Mouse (Mus musculus): ENCODE measurements around the gene Sumf1. TPM values are rescaled to one million over a fixed set of nuclear protein-coding genes. Genes with fewer than 3 reads are reported as not detected.
A peak's percentile ranks its signal among the peaks of the same experiment; 100 is the strongest.

The Sumf1 gene
- total and polyA plus RNA-seq, 3 experiments: 11.0 to 13.5 (median 12.1) TPM

DNA sequence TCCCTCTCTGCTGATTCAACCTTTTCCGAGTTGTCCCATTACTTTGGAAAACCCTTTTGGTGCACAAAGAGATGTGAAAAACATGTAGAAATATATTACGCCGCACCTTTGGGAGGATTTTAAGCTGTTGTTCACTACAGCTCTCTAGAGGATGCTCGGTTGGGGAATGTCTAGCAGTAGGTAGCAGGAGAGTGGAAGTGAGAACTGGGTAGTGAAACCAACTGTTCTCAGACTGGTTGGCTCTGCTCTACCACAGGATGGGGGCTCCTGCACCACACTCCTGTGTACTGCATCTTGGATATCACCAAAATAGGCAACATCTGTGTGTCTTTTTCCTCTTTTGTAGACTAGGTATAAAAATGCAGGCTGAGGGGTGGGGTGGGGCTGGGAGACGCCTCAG is 37.5 kb upstream of the Sumf1 start:
- 90% methylated on average over 5 of the region's 5 CpGs for WGBS
- Histone ChIP-seq H3K27me3 (ENCODE audit: control insufficient read depth, insufficient read depth, low read length) (no peaks in the 10 kb centered on the region), H3K4me1 (ENCODE audit: control insufficient read depth, insufficient read depth, low read length) (peaks cover 14% of the 10 kb centered on the region), H3K36me3 (ENCODE audit: control insufficient read depth, insufficient read depth, low read length) (peaks cover 45% of the 10 kb centered on the region), H3K9ac (ENCODE audit: low read depth, low read length) (no peak overlapping the region), H3K27ac (no peak overlapping the region; the same call in 1 of the 2 replicates), H3K4me3 (no peak overlapping the region), H3K79me2 (replicated peaks; ENCODE audit: control insufficient read depth, insufficient read depth, low read length) (peaks cover 4% of the 10 kb centered on the region)
- no peak for DNase-seq
- TF ChIP-seq EP300 (IDR thresholded peaks at IDR 0.05; ENCODE audit: insufficient read depth, low read depth, low read length) (no peak), CTCF (IDR thresholded peaks at IDR 0.05) (no peak)
- intact Hi-C loops (cut with DNase I): no loop called here

GRCm38 (mm10) chr6:108222435-108222834 is 37.1 kb upstream of the Sumf1 start:
- H3K9ac ChIP-seq (ENCODE audit: low read depth, low read length): no peak overlapping the region
- WGBS: 43% methylated on average over 5 of the region's 5 CpGs
- peaks cover 14% of the 10 kb centered on the region for H3K4me1 ChIP-seq (ENCODE audit: control insufficient read depth, insufficient read depth, low read length)
- H3K79me2 ChIP-seq (replicated peaks; ENCODE audit: control insufficient read depth, insufficient read depth, low read length): peaks cover 6% of the 10 kb centered on the region
- H3K27ac ChIP-seq: peak overlapping the region; percentile 5; the same call in 1 of the 2 replicates
- DNase-seq: no peak
- intact Hi-C loops (cut with DNase I): no loop called here
- H3K4me3 ChIP-seq: no peak overlapping the region
- TF ChIP-seq EP300 (IDR thresholded peaks at IDR 0.05; ENCODE audit: insufficient read depth, low read depth, low read length): no peak
- TF ChIP-seq CTCF (IDR thresholded peaks at IDR 0.05): no peak
- TF ChIP-seq POLR2A (IDR thresholded peaks at IDR 0.05; ENCODE audit: insufficient read depth, low read depth, low read length): no peak
- no peaks in the 10 kb centered on the region for H3K27me3 ChIP-seq (ENCODE audit: control insufficient read depth, insufficient read depth, low read length)
- H3K36me3 ChIP-seq (ENCODE audit: control insufficient read depth, insufficient read depth, low read length): peaks cover 47% of the 10 kb centered on the region

GRCm38 (mm10) chr6:108217987-108218386 is 32.6 kb upstream of the Sumf1 start:
- WGBS: 79% methylated on average over 3 of the region's 3 CpGs
- TF ChIP-seq CTCF (IDR thresholded peaks at IDR 0.05): no peak
- TF ChIP-seq EP300 (IDR thresholded peaks at IDR 0.05; ENCODE audit: insufficient read depth, low read depth, low read length): no peak
- no peak for TF ChIP-seq POLR2A (IDR thresholded peaks at IDR 0.05; ENCODE audit: insufficient read depth, low read depth, low read length)
- H3K9ac ChIP-seq (ENCODE audit: low read depth, low read length): no peak overlapping the region
- DNase-seq: no peak
- H3K27me3 ChIP-seq (ENCODE audit: control insufficient read depth, insufficient read depth, low read length): no peaks in the 10 kb centered on the region
- intact Hi-C loops (cut with DNase I): no loop called here
- peaks cover 13% of the 10 kb centered on the region for H3K4me1 ChIP-seq (ENCODE audit: control insufficient read depth, insufficient read depth, low read length)
- no peak overlapping the region for H3K4me3 ChIP-seq
- H3K79me2 ChIP-seq (replicated peaks; ENCODE audit: control insufficient read depth, insufficient read depth, low read length): peaks cover 4% of the 10 kb centered on the region
- peaks cover 37% of the 10 kb centered on the region for H3K36me3 ChIP-seq (ENCODE audit: control insufficient read depth, insufficient read depth, low read length)
- no peak overlapping the region; the same call in 1 of the 2 replicates for H3K27ac ChIP-seq

GRCm38 (mm10) chr6:108216832-108217231 is 31.4 kb upstream of the Sumf1 start:
- TF ChIP-seq EP300 (IDR thresholded peaks at IDR 0.05; ENCODE audit: insufficient read depth, low read depth, low read length) (no peak), CTCF (IDR thresholded peaks at IDR 0.05) (no peak), POLR2A (IDR thresholded peaks at IDR 0.05; ENCODE audit: insufficient read depth, low read depth, low read length) (no peak)
- H3K9ac ChIP-seq (ENCODE audit: low read depth, low read length): no peak overlapping the region
- H3K4me3 ChIP-seq: no peak overlapping the region
- no peak for DNase-seq
- H3K79me2 ChIP-seq (replicated peaks; ENCODE audit: control insufficient read depth, insufficient read depth, low read length): peaks cover 4% of the 10 kb centered on the region
- WGBS: 81% methylated on average over 8 of the region's 8 CpGs
- intact Hi-C loops (cut with DNase I): no loop called here
- no peak overlapping the region; the same call in 1 of the 2 replicates for H3K27ac ChIP-seq
- H3K36me3 ChIP-seq (ENCODE audit: control insufficient read depth, insufficient read depth, low read length): peaks cover 30% of the 10 kb centered on the region
- H3K27me3 ChIP-seq (ENCODE audit: control insufficient read depth, insufficient read depth, low read length): no peaks in the 10 kb centered on the region
- H3K4me1 ChIP-seq (ENCODE audit: control insufficient read depth, insufficient read depth, low read length): peaks cover 13% of the 10 kb centered on the region

GRCm38 (mm10) chr6:108216091-108216490 is 30.7 kb upstream of the Sumf1 start:
- peaks cover 24% of the 10 kb centered on the region for H3K36me3 ChIP-seq (ENCODE audit: control insufficient read depth, insufficient read depth, low read length)
- no peaks in the 10 kb centered on the region for H3K27me3 ChIP-seq (ENCODE audit: control insufficient read depth, insufficient read depth, low read length)
- no peak for DNase-seq
- WGBS: 63% methylated on average over 5 of the region's 5 CpGs
- peaks cover 12% of the 10 kb centered on the region for H3K4me1 ChIP-seq (ENCODE audit: control insufficient read depth, insufficient read depth, low read length)
- intact Hi-C loops (cut with DNase I): no loop called here
- peaks cover 4% of the 10 kb centered on the region for H3K79me2 ChIP-seq (replicated peaks; ENCODE audit: control insufficient read depth, insufficient read depth, low read length)
- peak overlapping the region; percentile 1; the same call in 1 of the 2 replicates for H3K27ac ChIP-seq
- no peak overlapping the region for H3K9ac ChIP-seq (ENCODE audit: low read depth, low read length)
- H3K4me3 ChIP-seq: no peak overlapping the region
- TF ChIP-seq CTCF (IDR thresholded peaks at IDR 0.05): no peak
- no peak for TF ChIP-seq POLR2A (IDR thresholded peaks at IDR 0.05; ENCODE audit: insufficient read depth, low read depth, low read length)
- no peak for TF ChIP-seq EP300 (IDR thresholded peaks at IDR 0.05; ENCODE audit: insufficient read depth, low read depth, low read length)

- Histone ChIP-seq H3K4me1 (ENCODE audit: control insufficient read depth, insufficient read depth, low read length) (peaks cover 10% of the 10 kb centered on the region), H3K79me2 (replicated peaks; ENCODE audit: control insufficient read depth, insufficient read depth, low read length) (peaks cover 2% of the 10 kb centered on the region), H3K27me3 (ENCODE audit: control insufficient read depth, insufficient read depth, low read length) (no peaks in the 10 kb centered on the region), H3K4me3 (peak overlapping the region; percentile 94), H3K27ac (peak overlapping the region; percentile 87), H3K9ac (ENCODE audit: low read depth, low read length) (peak overlapping the region; percentile 23; the same call in 1 of the 2 replicates), H3K36me3 (ENCODE audit: control insufficient read depth, insufficient read depth, low read length) (peaks cover 20% of the 10 kb centered on the region)
- no peak for TF ChIP-seq POLR2A (IDR thresholded peaks at IDR 0.05; ENCODE audit: insufficient read depth, low read depth, low read length)
- TF ChIP-seq EP300 (IDR thresholded peaks at IDR 0.05; ENCODE audit: insufficient read depth, low read depth, low read length): no peak
- TF ChIP-seq CTCF (IDR thresholded peaks at IDR 0.05): no peak
- DNase-seq: no peak
- 6% methylated on average over 10 of the region's 10 CpGs for WGBS
- intact Hi-C loops (cut with DNase I): loop anchor here (2.0 to 5.0 kb wide), 4 partner anchors 18 to 448 kb away; partner anchors contain the start of gene Bhlhe40
These were observed 29.0 kb upstream of the Sumf1 start for GRCm38 (mm10) chr6:108214294-108214925.
